Mouse (Mus musculus): Measurements from ENCODE around the gene Acox3.

The Acox3 gene

GRCm38 (mm10) chr5:35582445-35583220, at the start of gene Acox3:
Gene Acox3 (plus strand): TSS chr5:35583040.
- DNase-seq = peak; percentile 98

GRCm38 (mm10) chr5:35536271-35536670, 46.6 kb upstream of the Acox3 start:
- DNase-seq = no peak

- DNase-seq = no peak
Measured at GRCm38 (mm10) chr5:35537474-35537873, 45.4 kb upstream of the Acox3 start.

- DNase-seq = no peak
Measured at GRCm38 (mm10) chr5:35538022-35538421, 44.8 kb upstream of the Acox3 start.

GRCm38 (mm10) chr5:35539576-35539975, 43.3 kb upstream of the Acox3 start:
- DNase-seq = peak in 1 of 2 experiments; percentile 16

GRCm38 (mm10) chr5:35540555-35540954, 42.3 kb upstream of the Acox3 start:
- no peak for DNase-seq

- DNase-seq = no peak
Measured at GRCm38 (mm10) chr5:35541059-35541790, 41.6 kb upstream of the Acox3 start.

- DNase-seq = no peak
Measured at GRCm38 (mm10) chr5:35546127-35546526, 36.7 kb upstream of the Acox3 start.

- peak in 1 of 2 experiments; percentile 31 for DNase-seq
Measured at GRCm38 (mm10) chr5:35551855-35552837, 30.7 kb upstream of the Acox3 start.

GRCm38 (mm10) chr5:35552838-35553539, 29.9 kb upstream of the Acox3 start:
- no peak for DNase-seq

- DNase-seq = peak in 1 of 2 experiments; percentile 22
Measured at GRCm38 (mm10) chr5:35556393-35556792, 26.4 kb upstream of the Acox3 start.

GRCm38 (mm10) chr5:35557946-35558621, 24.8 kb upstream of the Acox3 start:
- peak in 1 of 2 experiments; percentile 33 for DNase-seq

- DNase-seq = no peak
Measured at GRCm38 (mm10) chr5:35559447-35559846, 23.4 kb upstream of the Acox3 start.

GRCm38 (mm10) chr5:35562616-35563015, 20.2 kb upstream of the Acox3 start:
- DNase-seq = no peak

GRCm38 (mm10) chr5:35563449-35563848, 19.4 kb upstream of the Acox3 start:
- DNase-seq = peak; percentile 81 to 86

- DNase-seq = peak; percentile 61 to 81
Measured at GRCm38 (mm10) chr5:35565217-35565616, 17.6 kb upstream of the Acox3 start.

GRCm38 (mm10) chr5:35566632-35567031, 16.2 kb upstream of the Acox3 start:
- DNase-seq = no peak

- no peak for DNase-seq
Measured at GRCm38 (mm10) chr5:35571546-35571945, 11.3 kb upstream of the Acox3 start.

GRCm38 (mm10) chr5:35574653-35575599, 7.9 kb upstream of the Acox3 start, which contains the start of gene Trmt44:
Gene Trmt44 (minus strand): TSS chr5:35575070.
- peak; percentile 94 to 96 for DNase-seq

- no peak for DNase-seq
Measured at GRCm38 (mm10) chr5:35576409-35577020, 6.3 kb upstream of the Acox3 start.

Measured in kidney, postnatal 25 days (tissue).